Mouse (Mus musculus) embryonic stem cell, embryonic (primary cell): Measurements from ENCODE around the gene Cryzl2.

ENCODE experiments used
- CTCF ChIA-PET, 4 experiments: fragments of 300-600 bp in 2 of 4; fragments of 350-600 bp in 2 of 4; sonication (Branson Sonifier 250); formaldehyde crosslinking; loops; one replicate each; lab custom pipeline; 2022; ENCODE audit warnings: inconsistent platforms in 2 of 4; lab: Charles Lee
- POLR2A ChIA-PET, 4 experiments: fragments of 300-600 bp in 2 of 4; fragments of 350-600 bp in 2 of 4; sonication (Branson Sonifier 250); formaldehyde crosslinking; loops; one replicate each; lab custom pipeline; 2022; ENCODE audit warnings: antibody characterized with exemption in 4 of 4, inconsistent platforms in 1 of 4; lab: Charles Lee

Gene Cryzl2

GRCm38 (mm10) chr1:157532826-157533460 is 74.6 kb downstream of the Cryzl2 start:
- CTCF ChIA-PET: no interaction called here
- POLR2A ChIA-PET: no interaction called here

DNA sequence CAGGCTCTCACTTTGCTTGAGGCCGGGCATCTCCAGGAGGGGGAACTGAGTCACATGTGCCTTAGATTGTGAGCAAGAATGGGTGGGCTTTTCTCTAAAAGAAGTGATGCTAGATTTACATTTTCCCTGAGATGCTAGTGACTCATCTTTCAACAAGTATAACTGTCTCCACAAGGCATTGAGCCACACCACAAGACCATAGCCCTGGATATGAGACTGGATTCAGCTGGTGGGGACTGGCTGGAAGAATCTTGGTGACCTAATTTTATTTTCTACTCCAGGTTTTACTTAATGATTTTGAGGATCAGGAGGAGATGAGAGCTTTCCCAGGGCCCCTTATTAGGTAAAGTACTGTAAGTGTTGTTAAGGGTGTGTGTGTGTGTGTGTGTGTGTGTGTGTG is 77.2 kb downstream of the Cryzl2 start:
- ChIA-PET POLR2A (interaction anchor here in 1 of 4 experiments (0.9 kb wide), 1 partner anchor 70 kb away, joined by 3 read pairs; no protein-coding TSS in a partner anchor), CTCF (interaction anchor here (0.6 to 4.5 kb wide), 11 partner anchors 9 to 1824 kb away, joined by 3 to 44 read pairs (median 3); partner anchors contain the start of gene Cryzl2 (in 2 of the 4))

GRCm38 (mm10) chr1:157536471-157536870 is 78.1 kb downstream of the Cryzl2 start:
- ChIA-PET CTCF (interaction anchor here (0.5 to 4.5 kb wide), 45 partner anchors 9 to 1189 kb away, joined by 3 to 44 read pairs (median 4); partner anchors contain the start of genes Cryzl2 (in 3 of the 4), Rasal2 (in 1 of the 4) and Sec16b (in 1 of the 4)), POLR2A (interaction anchor here in 3 of 4 experiments (0.5 to 0.9 kb wide), 3 partner anchors 71 to 786 kb away, joined by 3 read pairs; no protein-coding TSS in a partner anchor)

DNA sequence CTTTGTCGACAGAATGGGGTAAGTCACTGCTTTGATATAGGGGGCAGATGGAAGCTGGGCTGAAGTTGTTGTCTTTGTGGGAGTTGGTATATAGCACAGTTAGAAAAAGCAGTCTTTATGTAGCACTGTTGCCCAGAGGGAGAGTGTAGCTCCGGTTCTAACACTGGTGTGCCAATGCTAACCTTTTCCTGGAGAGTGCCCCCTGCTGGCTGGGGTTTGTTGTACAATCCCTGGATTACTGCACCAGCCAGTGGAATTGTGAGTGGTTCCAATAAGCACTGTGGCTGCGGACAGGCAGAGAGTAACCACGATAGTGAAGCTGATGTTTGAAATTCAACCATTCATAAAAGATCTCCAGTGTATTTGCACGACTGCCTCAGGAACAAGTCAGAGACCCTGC is 79.3 kb downstream of the Cryzl2 start:
- POLR2A ChIA-PET: interaction anchor here in 1 of 4 experiments (1.0 kb wide), 1 partner anchor 61 kb away, joined by 6 read pairs; no protein-coding TSS in a partner anchor
- CTCF ChIA-PET: interaction anchor here in 3 of 4 experiments (0.6 to 4.5 kb wide), 15 partner anchors 9 to 461 kb away, joined by 3 to 44 read pairs (median 5); partner anchors contain the start of genes Cryzl2 (in 1 of the 3) and Rasal2 (in 1 of the 3)
